Mouse (Mus musculus): ENCODE data around the gene Rabep2.

Gene Rabep2

GRCm38 (mm10) chr7:126463004-126463403 is 34.4 kb downstream of the Rabep2 start, which contains the start of gene Atp2a1:
TSS of gene Atp2a1 (minus strand) at chr7:126463108.
- CTCF ChIA-PET: interaction anchor here (0.7 kb wide), 1 partner anchor 25 kb away, joined by 3 read pairs; no protein-coding TSS in a partner anchor

GRCm38 (mm10) chr7:126463547-126463946 is 35.0 kb downstream of the Rabep2 start:
- CTCF ChIA-PET: interaction anchor here (0.7 kb wide), 1 partner anchor 24 kb away, joined by 3 read pairs; no protein-coding TSS in a partner anchor

- CTCF ChIA-PET: interaction anchor here (0.5 to 0.6 kb wide), 2 partner anchors 63 to 134 kb away, joined by 5 to 8 read pairs; no protein-coding TSS in a partner anchor
Measured at GRCm38 (mm10) chr7:126464121-126464520, 35.6 kb downstream of the Rabep2 start.

- CTCF ChIA-PET: interaction anchor here (0.6 kb wide), 1 partner anchor 62 kb away, joined by 8 read pairs; no protein-coding TSS in a partner anchor
Measured at GRCm38 (mm10) chr7:126464836-126465235, 36.3 kb downstream of the Rabep2 start.

- CTCF ChIA-PET: no interaction called here
Measured at GRCm38 (mm10) chr7:126465246-126466030, 36.9 kb downstream of the Rabep2 start.

GRCm38 (mm10) chr7:126466116-126466515 is 37.6 kb downstream of the Rabep2 start:
- CTCF ChIA-PET: interaction anchor here (0.9 kb wide), 1 partner anchor 680 kb away, joined by 5 read pairs; no protein-coding TSS in a partner anchor

GRCm38 (mm10) chr7:126466707-126467106 is 38.1 kb downstream of the Rabep2 start:
- CTCF ChIA-PET: interaction anchor here (0.6 to 0.9 kb wide), 2 partner anchors 679 to 829 kb away, joined by 5 read pairs; no protein-coding TSS in a partner anchor

GRCm38 (mm10) chr7:126467271-126467670 is 38.7 kb downstream of the Rabep2 start:
- CTCF ChIA-PET: interaction anchor here (0.5 to 0.9 kb wide), 4 partner anchors 150 to 828 kb away, joined by 4 to 8 read pairs (median 5); no protein-coding TSS in a partner anchor

GRCm38 (mm10) chr7:126467834-126468627 is 39.5 kb downstream of the Rabep2 start:
- CTCF ChIA-PET: interaction anchor here (0.5 to 0.6 kb wide), 2 partner anchors 149 to 539 kb away, joined by 4 to 8 read pairs; no protein-coding TSS in a partner anchor

GRCm38 (mm10) chr7:126470077-126470476 is 41.5 kb downstream of the Rabep2 start:
- CTCF ChIA-PET: interaction anchor here (0.7 kb wide), 1 partner anchor 640 kb away, joined by 9 read pairs; no protein-coding TSS in a partner anchor

- CTCF ChIA-PET: no interaction called here
Measured at GRCm38 (mm10) chr7:126471361-126471760, 42.8 kb downstream of the Rabep2 start.

GRCm38 (mm10) chr7:126471853-126472252 is 43.3 kb downstream of the Rabep2 start:
- CTCF ChIA-PET: no interaction called here

GRCm38 (mm10) chr7:126472306-126472705 is 43.7 kb downstream of the Rabep2 start:
- CTCF ChIA-PET: no interaction called here

- CTCF ChIA-PET: no interaction called here
Measured at GRCm38 (mm10) chr7:126472713-126473112, 44.2 kb downstream of the Rabep2 start.

- CTCF ChIA-PET: interaction anchor here (0.6 kb wide), 2 partner anchors 38 to 46 kb away, joined by 3 to 4 read pairs; no protein-coding TSS in a partner anchor
Measured at GRCm38 (mm10) chr7:126473470-126474086, 45.0 kb downstream of the Rabep2 start.

GRCm38 (mm10) chr7:126474486-126474955 is 46.0 kb downstream of the Rabep2 start:
- CTCF ChIA-PET: interaction anchor here (1.5 kb wide), 1 partner anchor 13 kb away, joined by 7 read pairs; the partner anchor contains the start of gene Tufm

- CTCF ChIA-PET: interaction anchor here (0.6 to 1.5 kb wide), 2 partner anchors 12 to 30 kb away, joined by 7 to 10 read pairs; partner anchors contain the start of gene Tufm
Measured at GRCm38 (mm10) chr7:126474993-126475581, 46.5 kb downstream of the Rabep2 start, which contains the start of gene Sh2b1. TSS of gene Sh2b1 (minus strand) at chr7:126475424.

GRCm38 (mm10) chr7:126481699-126482098 is 53.1 kb downstream of the Rabep2 start:
- CTCF ChIA-PET: interaction anchor here (1.5 kb wide), 1 partner anchor 46 kb away, joined by 4 read pairs; no protein-coding TSS in a partner anchor

- CTCF ChIA-PET: interaction anchor here (1.0 to 1.5 kb wide), 2 partner anchors 45 to 84 kb away, joined by 4 read pairs; no protein-coding TSS in a partner anchor
Measured at GRCm38 (mm10) chr7:126482392-126482871, 53.9 kb downstream of the Rabep2 start.

GRCm38 (mm10) chr7:126487052-126487483 is 58.5 kb downstream of the Rabep2 start, which contains the start of gene Tufm:
TSS of gene Tufm (plus strand) at chr7:126487361.
- CTCF ChIA-PET: interaction anchor here (1.0 kb wide), 1 partner anchor 12 kb away, joined by 7 read pairs; the partner anchor contains the start of gene Sh2b1
